Mouse (Mus musculus) MEL (cell line): ENCODE measurements around the gene Fam166b. TPM values are rescaled to one million over a fixed set of nuclear protein-coding genes. Genes with fewer than 3 reads are reported as not detected.

ENCODE experiments used
- DNase-seq: peaks from one replicate; pipeline ENCODE4 v3.0.0; 2011; ENCODE audit warnings: low read depth, low spot score
- H3K27ac ChIP-seq: 2 replicates; pipeline ENCODE4 v1.5.1; 2012; ENCODE audit warnings: low read depth, mild to moderate bottlenecking, control low read depth, low read length, moderate library complexity; ENCODE audit not compliant: control insufficient read depth
- H3K27me3 ChIP-seq, 2 experiments: fragments of 150-350 bp in 1 of 2; sonication (generic) in 1 of 2; 2 replicates each; pipeline ENCODE4 v1.6.1; 2012; ENCODE audit warnings: low read length in 2 of 2, mild to moderate bottlenecking in 2 of 2, improper control_type of control experiment in 1 of 2, moderate library complexity in 1 of 2; ENCODE audit not compliant: insufficient read depth in 2 of 2, control insufficient read depth in 1 of 2
- H3K36me3 ChIP-seq, 2 experiments: 2 replicates each; pipeline ENCODE4 v1.6.1; 2012 to 2014; ENCODE audit warnings: low read length in 2 of 2, improper control_type of control experiment in 1 of 2, inconsistent platforms in 1 of 2, mild to moderate bottlenecking in 1 of 2; ENCODE audit not compliant: insufficient read depth in 2 of 2, control insufficient read depth in 1 of 2
- H3K4me1 ChIP-seq, 2 experiments: fragments of 150-350 bp in 1 of 2; sonication (generic) in 1 of 2; 2 replicates each; pipeline ENCODE4 v1.6.1; 2012; ENCODE audit warnings: low read length in 2 of 2, improper control_type of control experiment in 1 of 2, mild to moderate bottlenecking in 1 of 2; ENCODE audit not compliant: insufficient read depth in 2 of 2, control insufficient read depth in 1 of 2
- H3K4me3 ChIP-seq, 2 experiments: fragments of 150-350 bp in 1 of 2; sonication (generic) in 1 of 2; 2 replicates each; pipeline ENCODE4 v1.5.1; 2012; ENCODE audit warnings: low read depth in 2 of 2, low read length in 2 of 2, mild to moderate bottlenecking in 2 of 2, moderate library complexity in 2 of 2, control low read depth in 1 of 2, improper control_type of control experiment in 1 of 2; ENCODE audit not compliant: control insufficient read depth in 1 of 2, insufficient read depth in 1 of 2
- H3K79me2 ChIP-seq: 2 replicates; pipeline ENCODE4 v1.6.1; 2012; ENCODE audit warnings: mild to moderate bottlenecking, low read length, moderate library complexity; ENCODE audit not compliant: control insufficient read depth, poor library complexity, insufficient read depth
- H3K9ac ChIP-seq: 2 replicates; pipeline ENCODE4 v1.6.1; 2012; ENCODE audit warnings: low read depth, mild to moderate bottlenecking, control low read depth, low read length, moderate library complexity; ENCODE audit not compliant: control insufficient read depth, poor library complexity, severe bottlenecking
- H3K9me3 ChIP-seq: fragments of 150-350 bp; sonication (generic); replicated peaks from 2 replicates; pipeline ENCODE4 v1.6.1; 2012; ENCODE audit warnings: mild to moderate bottlenecking, low read length, improper control_type of control experiment, moderate library complexity; ENCODE audit not compliant: insufficient read depth
- BHLHE40 ChIP-seq: IDR thresholded peaks from 2 replicates; pipeline ENCODE4 v1.6.1; 2012; ENCODE audit warnings: low read depth, mild to moderate bottlenecking, inconsistent platforms, low read length, improper control_type of control experiment, borderline replicate concordance
- CHD1 ChIP-seq: IDR thresholded peaks from 2 replicates; pipeline ENCODE4 v1.6.1; 2012; ENCODE audit warnings: low read depth, mild to moderate bottlenecking, inconsistent platforms, low read length, improper control_type of control experiment
- CTCF ChIP-seq, 3 experiments: IDR thresholded peaks in 2 of 3; conservative IDR thresholded peaks in 1 of 3; 2 replicates each; pipeline ENCODE4 v1.5.1; 2011 to 2012; ENCODE audit warnings: low read length in 3 of 3, low read depth in 2 of 3, mild to moderate bottlenecking in 2 of 3, improper control_type of control experiment in 1 of 3, inconsistent platforms in 1 of 3, mixed read lengths in 1 of 3, moderate library complexity in 1 of 3; ENCODE audit not compliant: control insufficient read depth in 1 of 3, insufficient read depth in 1 of 3, poor library complexity in 1 of 3, severe bottlenecking in 1 of 3
- ELF1 ChIP-seq: IDR thresholded peaks from 2 replicates; pipeline ENCODE4 v1.6.1; 2014; ENCODE audit warnings: low read depth, mild to moderate bottlenecking, inconsistent platforms, low read length, improper control_type of control experiment, moderate library complexity
- HCFC1 ChIP-seq: IDR thresholded peaks from 2 replicates; pipeline ENCODE4 v1.6.1; 2012; ENCODE audit warnings: low read depth, mild to moderate bottlenecking, inconsistent platforms, low read length, improper control_type of control experiment, moderate library complexity
- KAT2A ChIP-seq: conservative IDR thresholded peaks from 2 replicates; pipeline ENCODE4 v1.6.1; 2012; ENCODE audit warnings: low read depth, low read length, improper control_type of control experiment, inconsistent platforms
- MAFK ChIP-seq: IDR thresholded peaks from 2 replicates; pipeline ENCODE4 v1.6.1; 2011; ENCODE audit warnings: low read depth, mild to moderate bottlenecking, low read length, improper control_type of control experiment, borderline replicate concordance
- MAZ ChIP-seq: IDR thresholded peaks from 2 replicates; pipeline ENCODE4 v1.6.1; 2012; ENCODE audit warnings: low read depth, mild to moderate bottlenecking, inconsistent platforms, low read length, improper control_type of control experiment
- MEF2A ChIP-seq: IDR thresholded peaks from 2 replicates; pipeline ENCODE4 v1.6.1; 2014; ENCODE audit warnings: low read depth, mild to moderate bottlenecking, inconsistent platforms, low read length, improper control_type of control experiment; ENCODE audit not compliant: poor library complexity, insufficient replicate concordance, severe bottlenecking; ENCODE audit errors: extremely low read depth
- MXI1 ChIP-seq: IDR thresholded peaks from 2 replicates; pipeline ENCODE4 v1.6.1; 2011; ENCODE audit warnings: mild to moderate bottlenecking, low read depth, low read length, improper control_type of control experiment
- POLR2AphosphoS5 ChIP-seq: IDR thresholded peaks from 2 replicates; pipeline ENCODE4 v1.6.1; 2012; ENCODE audit warnings: low read depth, borderline replicate concordance, mild to moderate bottlenecking, inconsistent platforms, low read length, moderate library complexity, mixed read lengths
- RAD21 ChIP-seq: IDR thresholded peaks from 2 replicates; pipeline ENCODE4 v1.6.1; 2011; ENCODE audit warnings: mild to moderate bottlenecking, low read depth, low read length, improper control_type of control experiment
- RCOR1 ChIP-seq: IDR thresholded peaks from 2 replicates; pipeline ENCODE4 v1.6.1; 2012; ENCODE audit warnings: low read depth, mild to moderate bottlenecking, inconsistent platforms, low read length, improper control_type of control experiment
- SMC3 ChIP-seq: IDR thresholded peaks from 2 replicates; pipeline ENCODE4 v1.6.1; 2011; ENCODE audit warnings: low read depth, low read length, improper control_type of control experiment
- TAL1 ChIP-seq: IDR thresholded peaks from 2 replicates; pipeline ENCODE4 v1.6.1; 2012; ENCODE audit warnings: mild to moderate bottlenecking, inconsistent platforms, low read length, moderate library complexity, mixed read lengths
- TCF12 ChIP-seq: IDR thresholded peaks from 2 replicates; pipeline ENCODE4 v1.6.1; 2014; ENCODE audit warnings: low read depth, mild to moderate bottlenecking, inconsistent platforms, low read length, improper control_type of control experiment, moderate library complexity
- UBTF ChIP-seq: IDR thresholded peaks from 2 replicates; pipeline ENCODE4 v1.6.1; 2012; ENCODE audit warnings: low read depth, mild to moderate bottlenecking, inconsistent platforms, low read length, improper control_type of control experiment, moderate library complexity, borderline replicate concordance; ENCODE audit not compliant: insufficient read depth
- USF1 ChIP-seq: IDR thresholded peaks from 2 replicates; pipeline ENCODE4 v1.6.1; 2014; ENCODE audit warnings: low read depth, mild to moderate bottlenecking, inconsistent platforms, low read length, improper control_type of control experiment, moderate library complexity
- ZKSCAN1 ChIP-seq: IDR thresholded peaks from 2 replicates; pipeline ENCODE4 v1.6.1; 2012; ENCODE audit warnings: low read depth, mild to moderate bottlenecking, inconsistent platforms, low read length, improper control_type of control experiment, moderate library complexity
- ZMIZ1 ChIP-seq: IDR thresholded peaks from 2 replicates; pipeline ENCODE4 v1.6.1; 2012; ENCODE audit warnings: low read depth, mild to moderate bottlenecking, inconsistent platforms, low read length, improper control_type of control experiment, moderate library complexity
- polyA plus RNA-seq, 2 experiments: library from polyadenylated mRNA; stranded (reverse) in 1 of 2; unstranded in 1 of 2; fragments of >175 nt in 1 of 2; fragments of >200 nt in 1 of 2; gene quantifications; 2 replicates each; pipeline versions ENCODE4 v1.2.1 to v1.2.4; 2012; ENCODE audit warnings: low replicate concordance in 2 of 2, low read depth in 1 of 2; ENCODE audit not compliant: insufficient read length in 2 of 2, insufficient read depth in 1 of 2, missing spikeins in 1 of 2
- total RNA-seq: library from RNA; depleted of rRNA; stranded (reverse); fragments of 300-350 nt; gene quantifications from 2 replicates; pipeline ENCODE4 v1.2.3, GENCODE M21; 2012

The Fam166b gene
- total and polyA plus RNA-seq, 3 experiments: not detected

DNA sequence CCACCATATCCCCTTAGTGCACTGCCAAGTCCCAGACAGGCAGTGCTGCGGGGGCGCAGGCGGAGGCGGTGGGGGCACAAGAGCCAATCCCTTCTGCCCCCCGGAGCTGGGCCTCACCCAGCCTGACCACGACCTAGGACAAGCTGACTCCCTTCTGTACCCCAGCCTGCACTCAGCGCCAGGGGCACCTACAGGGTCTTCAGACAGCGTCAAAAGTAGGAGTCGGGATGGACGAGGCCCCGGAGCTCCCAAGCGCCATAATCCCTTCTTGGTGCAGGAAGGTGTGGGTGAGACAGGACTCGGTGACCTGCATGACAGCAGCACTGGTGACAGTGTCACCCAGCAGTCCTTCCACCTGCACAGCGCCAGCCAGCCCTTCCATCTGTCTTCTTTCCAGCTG, 14.2 kb downstream of the Fam166b start:
- peaks cover 0 to 25% of the 10 kb centered on the region in 2 experiments; a peak in 2 of 4 replicates for H3K36me3 ChIP-seq
- H3K4me1 ChIP-seq: peaks cover 9 to 28% of the 10 kb centered on the region in 2 experiments
- no peaks in the 10 kb centered on the region; the same call in 1 of the 2 replicates for H3K79me2 ChIP-seq
- DNase-seq: no peak
- no peak overlapping the region for H3K27ac ChIP-seq
- no peaks in the 10 kb centered on the region for H3K27me3 ChIP-seq
- no peak overlapping the region for H3K4me3 ChIP-seq
- TF ChIP-seq ELF1 (no peak), KAT2A (no peak), POLR2AphosphoS5 (no peak), TAL1 (no peak), MEF2A (no peak), RAD21 (no peak), TCF12 (no peak), MAFK (no peak), USF1 (no peak), ZMIZ1 (no peak), MXI1 (no peak), RCOR1 (no peak), SMC3 (no peak), MAZ (no peak), CTCF (IDR thresholded peaks at IDR 0.05 in 2 of 3, conservative IDR thresholded peaks at IDR 0.05 in 1 of 3; ENCODE audit: control insufficient read depth in 1 of 3, insufficient read depth in 1 of 3, low read depth in 2 of 3, low read length in 3 of 3, poor library complexity in 1 of 3, severe bottlenecking in 1 of 3) (no peak), ZKSCAN1 (no peak), UBTF (no peak), CHD1 (no peak), BHLHE40 (no peak), HCFC1 (no peak)
- H3K9me3 ChIP-seq: no peaks in the 10 kb centered on the region
- H3K9ac ChIP-seq: no peak overlapping the region
